ENCODE assay signal across 13 mouse cellular contexts in genomic region chr11:80808551-80809070, GRCm38 (mm10). TPM values are rescaled to one million over a fixed set of nuclear protein-coding genes. Genes with fewer than 3 reads are reported as not detected.
DNase-seq lines count a peak whose midpoint lies in the region; ATAC-seq and TF ChIP-seq lines count a peak whose summit lies in the region.
"Had no signal": no experiment of that assay in that cellular context is flagged by ENCODE, and none has a peak within 500 bp of the region (broad histone marks: within the 10 kb centered on the region; RNA-seq: fewer than 3 reads in every experiment).

No protein-coding gene starts in this region.

- H3K27me3 ChIP-seq in CH12.LX (replicated peaks), result peaks cover 17% of the 10 kb centered on the region
- no peaks in the 10 kb centered on the region for H3K27me3 ChIP-seq in embryonic facial prominence, embryonic 10.5 days (replicated peaks; ENCODE audit: low read depth, poor library complexity, severe bottlenecking)
- H3K27me3 ChIP-seq in liver, postnatal 0 days (ENCODE audit: insufficient read depth, low read length), result 0 out of 2 replicates have a peak, but pooled peaks cover 17% of the 10 kb centered on the region
- H3K27me3 ChIP-seq: heart, embryonic 12.5 days; midbrain, embryonic 15.5 days had no signal

- H3K4me2 ChIP-seq in CH12.LX (ENCODE audit: insufficient read depth, low read depth, poor library complexity, severe bottlenecking), result no peak overlapping the region
- no peak overlapping the region for H3K4me2 ChIP-seq in liver, postnatal 0 days (ENCODE audit: low read depth, low read length)
- H3K4me2 ChIP-seq: midbrain, embryonic 15.5 days had no signal

- no peak for TF ChIP-seq EP300 in CH12.LX (IDR thresholded peaks at IDR 0.05; ENCODE audit: low read length)
- no peak for TF ChIP-seq EP300 in liver, postnatal 0 days (IDR thresholded peaks at IDR 0.05; ENCODE audit: low read depth)

- TF ChIP-seq RAD21 in CH12.LX (IDR thresholded peaks at IDR 0.05; ENCODE audit: low read depth, low read length), result peak; percentile 33

- intact Hi-C loops in gastrocnemius, adult 2 months (cut with DNase I), result no loop called here

- no peaks in the 10 kb centered on the region for H3K79me2 ChIP-seq in CH12.LX (replicated peaks; ENCODE audit: control insufficient read depth, extremely low read depth, insufficient read depth, poor library complexity, severe bottlenecking)

- peaks cover 3% of the 10 kb centered on the region for H3K9me3 ChIP-seq in CH12.LX (replicated peaks; ENCODE audit: low read length)
- no peaks in the 10 kb centered on the region for H3K9me3 ChIP-seq in embryonic facial prominence, embryonic 10.5 days
- no peaks in the 10 kb centered on the region for H3K9me3 ChIP-seq in liver, postnatal 0 days (ENCODE audit: low read length)
- H3K9me3 ChIP-seq: heart, embryonic 12.5 days; midbrain, embryonic 15.5 days had no signal

- TF ChIP-seq POLR2A in CH12.LX (IDR thresholded peaks at IDR 0.05; ENCODE audit: low read depth, low read length), result no peak

- peak; percentile 3; the same call in 1 of the 2 replicates for TF ChIP-seq CTCF in gastrocnemius, adult 2 months (IDR thresholded peaks at IDR 0.05)
- peak in 1 of 2 experiments; percentile 52; a peak in 2 of 4 replicates for TF ChIP-seq CTCF in CH12.LX (conservative IDR thresholded peaks at IDR 0.05 in 1 of 2, IDR thresholded peaks at IDR 0.05 in 1 of 2; ENCODE audit: low read depth in 2 of 2, low read length in 2 of 2)
- peak; percentile 65 for TF ChIP-seq CTCF in liver, postnatal 0 days (IDR thresholded peaks at IDR 0.05; ENCODE audit: low read depth)

- WGBS in embryonic facial prominence, embryonic 10.5 days, result 79% methylated on average over 6 of the region's 6 CpGs
- 48% methylated on average over 6 of the region's 6 CpGs for WGBS in liver, postnatal 0 days (ENCODE audit: insufficient replicate concordance)

- dilution Hi-C loops in CH12.LX (cut with MboI; ENCODE audit: extremely low pct_ligation_motif_present, extremely low pct_unique_long_range_greater_than_20kb, low sequenced_read_pairs), result no loop called here

- no peak overlapping the region for H3K4me3 ChIP-seq in gastrocnemius, adult 2 months
- H3K4me3 ChIP-seq in CH12.LX (replicated peaks in 1 of 3; ENCODE audit: low read depth in 2 of 3, low read length in 2 of 3, poor library complexity in 1 of 3), result no peak overlapping the region
- no peak overlapping the region for H3K4me3 ChIP-seq in embryonic facial prominence, embryonic 10.5 days
- no peak overlapping the region for H3K4me3 ChIP-seq in liver, postnatal 0 days (ENCODE audit: low read depth, low read length)
- H3K4me3 ChIP-seq: heart, embryonic 12.5 days; midbrain, embryonic 15.5 days had no signal

- peaks cover 10 to 27% of the 10 kb centered on the region in 2 experiments for H3K4me1 ChIP-seq in CH12.LX (ENCODE audit: control insufficient read depth in 1 of 2, insufficient read depth in 2 of 2)
- peaks cover 42% of the 10 kb centered on the region for H3K4me1 ChIP-seq in embryonic facial prominence, embryonic 10.5 days
- peaks cover 14% of the 10 kb centered on the region; the same call in 1 of the 2 replicates for H3K4me1 ChIP-seq in liver, postnatal 0 days (ENCODE audit: insufficient read depth)

- DNase-seq in gastrocnemius, adult 2 months, result no peak
- no peak for DNase-seq in gastrocnemius, adult 18-20 months (ENCODE audit: low spot score)
- DNase-seq in CH12.LX (ENCODE audit: extremely low read depth), result no peak
- DNase-seq in embryonic facial prominence, embryonic 10.5 days (ENCODE audit: low spot score), result no peak
- no peak for DNase-seq in liver, postnatal 0 days
- no peak for DNase-seq in right cerebral cortex, postnatal 25 days
- DNase-seq in right cerebral cortex, postnatal 10 days (ENCODE audit: low spot score in 2 of 2), result no peak
- DNase-seq in gastrocnemius, postnatal 10 days, result no peak
- DNase-seq: spleen, adult 18-20 months had no signal

- no peak overlapping the region for H3K27ac ChIP-seq in gastrocnemius, adult 2 months
- H3K27ac ChIP-seq in CH12.LX (ENCODE audit: insufficient read depth, low read depth), result no peak overlapping the region
- 0 out of 2 replicates have a peak overlapping the region, but pooled peaks have one; percentile 5 for H3K27ac ChIP-seq in embryonic facial prominence, embryonic 10.5 days (replicated peaks)
- no peak overlapping the region for H3K27ac ChIP-seq in liver, postnatal 0 days (ENCODE audit: low read depth)
- H3K27ac ChIP-seq: midbrain, embryonic 15.5 days had no signal

- H3K36me3 ChIP-seq in CH12.LX (replicated peaks in 1 of 2; ENCODE audit: control insufficient read depth in 1 of 2, insufficient read depth in 1 of 2, low read length in 1 of 2), result peaks cover 0 to 10% of the 10 kb centered on the region in 2 experiments
- peaks cover 19% of the 10 kb centered on the region for H3K36me3 ChIP-seq in embryonic facial prominence, embryonic 10.5 days (replicated peaks)
- H3K36me3 ChIP-seq in liver, postnatal 0 days (replicated peaks; ENCODE audit: insufficient read depth, low read length), result no peaks in the 10 kb centered on the region
- H3K36me3 ChIP-seq: midbrain, embryonic 15.5 days had no signal

- in situ Hi-C loops in CH12.LX (cut with MboI; ENCODE audit: low pct_ligation_motif_present, low pct_unique_long_range_greater_than_20kb, low sequenced_read_pairs), result loop anchor here (25.0 kb wide), 2 partner anchors 346 to 521 kb away; no protein-coding TSS in a partner anchor

- H3K9ac ChIP-seq in CH12.LX (ENCODE audit: insufficient read depth, low read depth), result no peak overlapping the region
- no peak overlapping the region for H3K9ac ChIP-seq in liver, postnatal 0 days (replicated peaks)
- H3K9ac ChIP-seq: midbrain, embryonic 15.5 days had no signal

- ATAC-seq in liver, postnatal 0 days, result peak; percentile 68
- ATAC-seq: midbrain, embryonic 15.5 days had no signal

TF ChIP-seq in CH12.LX, 34 proteins besides CTCF, POLR2A, EP300 and RAD21:
- TF ChIP-seq MEF2A (IDR thresholded peaks at IDR 0.05; ENCODE audit: borderline replicate concordance, low read depth, low read length) (no peak), MAX (IDR thresholded peaks at IDR 0.05; ENCODE audit: low read length) (no peak), USF1 (IDR thresholded peaks at IDR 0.05; ENCODE audit: low read depth, low read length) (no peak), MAFK (IDR thresholded peaks at IDR 0.05; ENCODE audit: insufficient replicate concordance, low read length) (no peak), CHD2 (IDR thresholded peaks at IDR 0.05; ENCODE audit: low read length) (no peak), BHLHE40 (IDR thresholded peaks at IDR 0.05; ENCODE audit: low read depth, low read length) (no peak), GABPA (IDR thresholded peaks at IDR 0.05; ENCODE audit: insufficient replicate concordance, low read depth, low read length) (no peak), RCOR1 (conservative IDR thresholded peaks at IDR 0.05; ENCODE audit: low read depth, low read length) (no peak), ETS1 (conservative IDR thresholded peaks at IDR 0.05; ENCODE audit: low read depth, low read length) (no peak)

RNA-seq across cellular contexts. Expression of gene Tmem98, which starts 1.4 kb away (rescaled TPM):
- total RNA-seq in gastrocnemius, adult 2 months (2021), result 1 to 10 TPM in 1 of 2 experiments, under 1 TPM in 1; 0.87 to 1.3 TPM
- under 1 TPM; 0.71 to 0.78 TPM for total RNA-seq in gastrocnemius, adult 18-20 months (2021)
- total RNA-seq in CH12.LX (2012; rRNA removed) (9.1 and 12.7 TPM in 2 replicates), CH12.LX (2014; rRNA removed) (21.3 and 23.6 TPM in 2 replicates)
- 15.6 and 18.4 TPM in 2 replicates for polyA plus RNA-seq in CH12.LX (2012; ENCODE audit: insufficient read length, low read depth)
- 120 and 125 TPM in 2 replicates for polyA plus RNA-seq in embryonic facial prominence, embryonic 10.5 days (2016; fragmentation: Nextera tagmentation; extraction: Ambion mirVana)
- 19.7 and 21.5 TPM in 2 replicates for polyA plus RNA-seq in liver, postnatal 0 days (2015; fragmentation: Nextera tagmentation; extraction: Ambion mirVana)
- total RNA-seq in gastrocnemius, postnatal 10 days (2021), result 1 to 10 TPM; 8.6 to 9.1 TPM

RNA-seq across cellular contexts. Expression of gene Myo1d, which starts 28.8 kb away (rescaled TPM):
- total RNA-seq in gastrocnemius, adult 2 months (2021), result 1 to 10 TPM; 2.7 to 5.3 TPM
- total RNA-seq in gastrocnemius, adult 18-20 months (2021), result 1 to 10 TPM; 2.7 to 4.2 TPM
- total RNA-seq in CH12.LX (2012; rRNA removed) (2.1 and 2.9 TPM in 2 replicates), CH12.LX (2014; rRNA removed) (1.7 and 2.2 TPM in 2 replicates)
- 4.7 and 5.6 TPM in 2 replicates for polyA plus RNA-seq in CH12.LX (2012; ENCODE audit: insufficient read length, low read depth)
- 3.2 and 4.0 TPM in 2 replicates for polyA plus RNA-seq in embryonic facial prominence, embryonic 10.5 days (2016; fragmentation: Nextera tagmentation; extraction: Ambion mirVana)
- polyA plus RNA-seq in liver, postnatal 0 days (2015; fragmentation: Nextera tagmentation; extraction: Ambion mirVana), result 4.5 and 4.6 TPM in 2 replicates
- total RNA-seq in gastrocnemius, postnatal 10 days (2021), result 10 to 100 TPM in 1 of 2 experiments, 1 to 10 TPM in 1; 6.6 to 12.5 TPM

RNA-seq across cellular contexts. Expression of gene Spaca3, which starts 49.6 kb away (rescaled TPM):
- not detected for total RNA-seq in gastrocnemius, adult 2 months (2021)
- not detected for total RNA-seq in gastrocnemius, adult 18-20 months (2021)
- total RNA-seq in CH12.LX (2012; rRNA removed) (not detected in 2 replicates), CH12.LX (2014; rRNA removed) (not detected in 2 replicates)
- polyA plus RNA-seq in CH12.LX (2012; ENCODE audit: insufficient read length, low read depth), result not detected in 2 replicates
- polyA plus RNA-seq in embryonic facial prominence, embryonic 10.5 days (2016; fragmentation: Nextera tagmentation; extraction: Ambion mirVana), result not detected in 2 replicates
- polyA plus RNA-seq in liver, postnatal 0 days (2015; fragmentation: Nextera tagmentation; extraction: Ambion mirVana), result not detected in 2 replicates
- total RNA-seq in gastrocnemius, postnatal 10 days (2021), result not detected
- total RNA-seq: layer of hippocampus, postnatal 14 days had no signal
- polyA plus RNA-seq: brain, embryonic 14.5 days; heart, embryonic 12.5 days; midbrain, embryonic 15.5 days had no signal

Comparison
In these comparisons a context has a peak if more than half of its experiments do, and no peak if none do; other contexts are left out.
1. RNA of gene Tmem98, which starts 1.4 kb away (total RNA-seq): 9.1 to 23.6 TPM in CH12.LX and 8.6 to 9.1 TPM in gastrocnemius, postnatal 10 days; 0.87 to 1.3 TPM in gastrocnemius, adult 2 months and 0.71 to 0.78 TPM in gastrocnemius, adult 18-20 months; every median in the first group is over 4 times any median in the second.